Mouse (Mus musculus) hindbrain, embryonic 11.5 days (tissue): Measurements from ENCODE around the gene Apc2. TPM values are rescaled to one million over a fixed set of nuclear protein-coding genes. Genes with fewer than 3 reads are reported as not detected.

Experiments used
- ATAC-seq: fragments of 200-750 bp; cut with Nextera tagmentation; 2 replicates; pipeline ENCODE4 v1.8.0; 2017; ENCODE audit warnings: mild to moderate bottlenecking, moderate TSS enrichment, moderate library complexity; ENCODE audit not compliant: low FRiP score
- DNase-seq: peaks from one replicate; pipeline ENCODE4 v3.0.0-alpha.2; 2015; ENCODE audit warnings: low spot score
- H3K27ac ChIP-seq: fragments of 300-500 bp; sonication (generic); 2 replicates; pipeline ENCODE4 v1.5.1; 2014; ENCODE audit warnings: mild to moderate bottlenecking, low read depth, low read length
- H3K27me3 ChIP-seq: fragments of 300-500 bp; sonication (generic); 2 replicates; pipeline ENCODE4 v1.6.1; 2014; ENCODE audit warnings: mild to moderate bottlenecking, low read length, moderate library complexity, mixed read lengths; ENCODE audit not compliant: control insufficient read depth, insufficient read depth
- H3K36me3 ChIP-seq: fragments of 300-500 bp; sonication (generic); 2 replicates; pipeline ENCODE4 v1.6.1; 2014; ENCODE audit warnings: mild to moderate bottlenecking, low read length, moderate library complexity, mixed read lengths; ENCODE audit not compliant: control insufficient read depth, insufficient read depth
- H3K4me1 ChIP-seq: fragments of 300-500 bp; sonication (generic); replicated peaks from 2 replicates; pipeline ENCODE4 v1.6.1; 2014; ENCODE audit warnings: low read length, mixed read lengths; ENCODE audit not compliant: control insufficient read depth, insufficient read depth
- H3K4me2 ChIP-seq: fragments of 300-500 bp; sonication (generic); replicated peaks from 2 replicates; pipeline ENCODE4 v1.6.1; 2014; ENCODE audit warnings: mild to moderate bottlenecking, low read depth, low read length
- H3K4me3 ChIP-seq: fragments of 300-500 bp; sonication (generic); 2 replicates; pipeline ENCODE4 v1.5.1; 2014; ENCODE audit warnings: low read depth, low read length
- H3K9ac ChIP-seq: fragments of 300-500 bp; sonication (generic); 2 replicates; pipeline ENCODE4 v1.6.1; 2014; ENCODE audit warnings: low read depth, low read length
- H3K9me3 ChIP-seq: fragments of 300-500 bp; sonication (generic); 2 replicates; pipeline ENCODE4 v1.6.1; 2016; ENCODE audit warnings: low read length; ENCODE audit not compliant: control insufficient read depth
- WGBS: fragments of 180-500 bp; shearing (Covaris S2); extraction: QIAGEN DNeasy Blood & Tissue Kit; methylation state at CpG from one replicate; pipeline ENCODE4 v1.1.7; 2014; 5-methylcytosine and 5-hydroxymethylcytosine counted together
- polyA plus RNA-seq: library from polyadenylated mRNA; unstranded; fragments of >200 nt; fragmentation: Nextera tagmentation; extraction: Ambion mirVana; gene quantifications from 2 replicates; pipeline ENCODE4 v1.2.1, GENCODE M21; 2014

Apc2 gene
- polyA plus RNA-seq, 1 experiment from 2014 or later = 101 TPM

- H3K4me3 ChIP-seq = no peak overlapping the region
Observed at GRCm38 (mm10) chr10:80271186-80271843, 24.5 kb upstream of the Apc2 start.

GRCm38 (mm10) chr10:80271870-80272585, 23.7 kb upstream of the Apc2 start:
- H3K4me2 ChIP-seq = no peak overlapping the region
- no peak overlapping the region for H3K9ac ChIP-seq
- H3K4me3 ChIP-seq = no peak overlapping the region
- no peak overlapping the region for H3K27ac ChIP-seq
- H3K27me3 ChIP-seq = no peaks in the 10 kb centered on the region
- H3K4me1 ChIP-seq = peaks cover 5% of the 10 kb centered on the region
- DNase-seq (no peak), ATAC-seq (no peak)
- 0 out of 2 replicates have a peak, but pooled peaks cover 4% of the 10 kb centered on the region for H3K36me3 ChIP-seq
- no peaks in the 10 kb centered on the region for H3K9me3 ChIP-seq
- 91% methylated on average over 8 of the region's 8 CpGs for WGBS

More at GRCm38 (mm10) chr10:80271186-80271843, 24.5 kb upstream of the Apc2 start:
- H3K4me2 ChIP-seq = no peak overlapping the region
- H3K4me1 ChIP-seq = peaks cover 7% of the 10 kb centered on the region
- H3K27me3 ChIP-seq = no peaks in the 10 kb centered on the region
- H3K27ac ChIP-seq = no peak overlapping the region
- 94% methylated on average over 5 of the region's 5 CpGs for WGBS
- no peaks in the 10 kb centered on the region for H3K9me3 ChIP-seq
- no peak for ATAC-seq
- H3K36me3 ChIP-seq = 0 out of 2 replicates have a peak, but pooled peaks cover 4% of the 10 kb centered on the region
- no peak for DNase-seq
- H3K9ac ChIP-seq = no peak overlapping the region

GRCm38 (mm10) chr10:80273847-80274246, 21.9 kb upstream of the Apc2 start:
- DNase-seq = no peak
- H3K9ac ChIP-seq = no peak overlapping the region
- no peak for ATAC-seq
- H3K9me3 ChIP-seq = no peaks in the 10 kb centered on the region
- H3K36me3 ChIP-seq = peaks cover 12% of the 10 kb centered on the region; the same call in 1 of the 2 replicates
- H3K4me1 ChIP-seq = no peaks in the 10 kb centered on the region; the same call in 1 of the 2 replicates
- H3K27ac ChIP-seq = no peak overlapping the region
- WGBS = 89% methylated on average over 3 of the region's 3 CpGs
- H3K27me3 ChIP-seq = no peaks in the 10 kb centered on the region
- H3K4me3 ChIP-seq = no peak overlapping the region
- no peak overlapping the region for H3K4me2 ChIP-seq

- H3K4me3 ChIP-seq = no peak overlapping the region
- H3K27me3 ChIP-seq = no peaks in the 10 kb centered on the region
- no peak overlapping the region for H3K4me2 ChIP-seq
- ATAC-seq = no peak
- H3K9me3 ChIP-seq = no peaks in the 10 kb centered on the region
- no peaks in the 10 kb centered on the region for H3K4me1 ChIP-seq
- no peak overlapping the region for H3K9ac ChIP-seq
- 86% methylated on average over 4 of the region's 5 CpGs for WGBS
- H3K27ac ChIP-seq = no peak overlapping the region
- no peak for DNase-seq
- H3K36me3 ChIP-seq = peaks cover 14% of the 10 kb centered on the region
Observed at GRCm38 (mm10) chr10:80276238-80276637, 19.5 kb upstream of the Apc2 start.

- ATAC-seq (no peak), DNase-seq (no peak)
- no peak overlapping the region for H3K4me3 ChIP-seq
- H3K4me1 ChIP-seq = no peaks in the 10 kb centered on the region
- H3K36me3 ChIP-seq = peaks cover 16% of the 10 kb centered on the region
- no peak overlapping the region for H3K9ac ChIP-seq
- no peaks in the 10 kb centered on the region for H3K27me3 ChIP-seq
- no peak overlapping the region for H3K4me2 ChIP-seq
- no peaks in the 10 kb centered on the region for H3K9me3 ChIP-seq
- 95% methylated on average over 9 of the region's 9 CpGs for WGBS
- H3K27ac ChIP-seq = no peak overlapping the region
Observed at GRCm38 (mm10) chr10:80278390-80278789, 17.4 kb upstream of the Apc2 start.

GRCm38 (mm10) chr10:80279273-80279672, 16.5 kb upstream of the Apc2 start:
- Histone ChIP-seq H3K4me2 (no peak overlapping the region), H3K27ac (no peak overlapping the region), H3K4me1 (no peaks in the 10 kb centered on the region), H3K9me3 (no peaks in the 10 kb centered on the region), H3K27me3 (no peaks in the 10 kb centered on the region), H3K4me3 (no peak overlapping the region), H3K36me3 (peaks cover 19% of the 10 kb centered on the region), H3K9ac (no peak overlapping the region)
- ATAC-seq (no peak), DNase-seq (no peak)
- WGBS = 93% methylated on average over 12 of the region's 12 CpGs

GRCm38 (mm10) chr10:80281304-80281703, 14.5 kb upstream of the Apc2 start:
- Histone ChIP-seq H3K9ac (no peak overlapping the region), H3K4me3 (no peak overlapping the region), H3K4me2 (no peak overlapping the region), H3K27me3 (no peaks in the 10 kb centered on the region), H3K9me3 (no peaks in the 10 kb centered on the region), H3K27ac (peak overlapping the region; percentile 51; the same call in 1 of the 2 replicates), H3K36me3 (peaks cover 21% of the 10 kb centered on the region), H3K4me1 (no peaks in the 10 kb centered on the region)
- 84% methylated on average over 7 of the region's 7 CpGs for WGBS
- no peak for ATAC-seq
- DNase-seq = no peak

- Histone ChIP-seq H3K27ac (peak overlapping the region; percentile 51; the same call in 1 of the 2 replicates), H3K4me3 (no peak overlapping the region), H3K4me1 (no peaks in the 10 kb centered on the region), H3K9ac (no peak overlapping the region), H3K36me3 (peaks cover 25% of the 10 kb centered on the region), H3K27me3 (no peaks in the 10 kb centered on the region), H3K9me3 (no peaks in the 10 kb centered on the region), H3K4me2 (no peak overlapping the region)
- no peak for DNase-seq
- ATAC-seq = peak; percentile 28; the same call in 1 of the 2 replicates
- WGBS = 77% methylated on average over 8 of the region's 8 CpGs
Observed at GRCm38 (mm10) chr10:80281921-80282371, 13.8 kb upstream of the Apc2 start.
